Comparison of ENCODE assay signal across 8 mouse cellular contexts in the genomic region with DNA sequence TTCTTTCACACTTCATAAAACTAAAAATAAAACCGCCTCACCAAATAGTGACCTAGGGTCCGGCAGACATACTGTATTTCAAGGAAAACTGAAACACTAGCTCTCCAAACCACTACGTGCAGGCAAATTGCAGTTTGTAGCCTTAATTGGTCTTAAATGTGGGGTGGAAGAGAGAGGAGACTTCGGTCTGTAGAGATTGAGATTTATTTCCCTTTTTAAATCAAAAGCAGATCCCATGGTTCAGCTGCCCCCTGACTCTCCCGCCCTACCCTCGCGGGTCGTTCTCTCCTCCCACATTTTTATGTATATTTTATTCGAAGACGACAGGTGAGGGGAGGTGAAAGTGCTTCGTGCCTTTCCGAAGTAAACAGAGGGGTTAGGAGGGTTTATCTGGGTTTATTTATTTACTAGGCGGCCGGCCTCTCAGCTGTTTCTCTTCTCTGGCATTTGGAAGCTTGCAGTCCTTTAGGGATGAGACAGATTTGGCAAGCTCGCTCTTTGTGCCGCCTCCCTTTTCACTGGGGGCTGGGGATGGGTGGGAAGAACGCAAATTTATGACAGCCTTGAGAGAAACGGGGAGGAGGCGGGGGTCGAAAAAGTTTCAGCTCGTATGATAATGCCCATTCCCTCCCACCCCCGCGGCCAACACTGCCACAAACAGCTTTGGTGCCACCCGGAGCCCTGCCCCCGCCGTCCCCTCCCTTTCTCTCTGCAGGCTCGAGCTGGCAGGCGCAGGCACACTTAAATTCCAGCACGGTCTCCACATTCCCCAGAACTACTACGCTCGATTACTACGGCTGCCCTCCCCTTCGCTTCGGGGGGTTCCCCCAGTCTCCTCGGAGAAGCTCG. TPM values are rescaled to one million over a fixed set of nuclear protein-coding genes. Genes with fewer than 3 reads are reported as not detected.
DNase-seq lines count a peak whose midpoint lies in the region; ATAC-seq lines count a peak whose summit lies in the region.

No protein-coding gene starts in this region.

- H3K4me1 ChIP-seq in intestine, embryonic 15.5 days (replicated peaks), result peaks cover 4% of the 10 kb centered on the region; the same call in 1 of the 2 replicates

- whole genome bisulfite sequencing in intestine, embryonic 15.5 days, result 2% methylated on average over 36 of the region's 36 CpGs

- H3K4me3 ChIP-seq in intestine, embryonic 15.5 days (replicated peaks), result peak overlapping the region; percentile 74

- H3K27ac ChIP-seq in intestine, embryonic 15.5 days, result peak overlapping the region; percentile 94

- H3K27me3 ChIP-seq in intestine, embryonic 15.5 days (replicated peaks), result no peaks in the 10 kb centered on the region

- no peak for DNase-seq in cerebellum, adult 9-10 months
- peak; percentile 9 for DNase-seq in thymus, postnatal 14 days
- DNase-seq in thymus, postnatal 0 days (ENCODE audit: low spot score), result no peak
- peak; percentile 67 for DNase-seq in testis, postnatal 14 days (ENCODE audit: low spot score)
- DNase-seq in cerebellum, adult 11-12 months, result no peak

- peak overlapping the region; percentile 47 for H3K9ac ChIP-seq in intestine, embryonic 15.5 days

- no peaks in the 10 kb centered on the region for H3K9me3 ChIP-seq in intestine, embryonic 15.5 days

- peak overlapping the region; percentile 99 for H3K4me2 ChIP-seq in intestine, embryonic 15.5 days (replicated peaks)

- peak; percentile 0; the same call in 1 of the 2 replicates for ATAC-seq in cerebellum, adult (ENCODE audit: insufficient number of reproducible peaks, low FRiP score, low TSS enrichment)
- ATAC-seq in intestine, embryonic 15.5 days, result peak; percentile 56
- peak; percentile 2 for ATAC-seq in megakaryocyte progenitor cell, adult 5-6 weeks (replicated peaks; ENCODE audit: poor library complexity)

- no peaks in the 10 kb centered on the region for H3K36me3 ChIP-seq in intestine, embryonic 15.5 days

RNA-seq across cellular contexts. Expression of a gene that starts 0.7 kb away (rescaled TPM):
- polyA plus RNA-seq in thymus, postnatal 0 days (2015; fragmentation: Nextera tagmentation; extraction: Ambion mirVana), result 20.8 and 23.9 TPM in 2 replicates
- polyA plus RNA-seq in intestine, embryonic 15.5 days (2015; fragmentation: Nextera tagmentation; extraction: Ambion mirVana), result 36.3 and 38.1 TPM in 2 replicates
- total RNA-seq in megakaryocyte progenitor cell, adult 5-6 weeks (2015), result 68.9 and 76.5 TPM in 2 replicates
- 50.3 and 60.7 TPM in 2 replicates for total RNA-seq in megakaryocyte progenitor cell, adult 5-6 weeks (2017)

Comparison
In these comparisons a context has a peak if more than half of its experiments do, and no peak if none do; other contexts are left out.
1. DNase-seq: peak in thymus, postnatal 14 days (single experiment) and testis, postnatal 14 days (single experiment); none in cerebellum, adult 9-10 months (single experiment), thymus, postnatal 0 days (single experiment) and cerebellum, adult 11-12 months (single experiment).
2. ATAC-seq: peak in every context shown above with its lines; median percentile 56 in intestine, embryonic 15.5 days; 2 in megakaryocyte progenitor cell, adult 5-6 weeks; 0 in cerebellum, adult.